Mouse (Mus musculus): ENCODE data around the gene Cxcr4.

- TF ChIP-seq CTCF (IDR thresholded peaks at IDR 0.05; ENCODE audit: borderline replicate concordance, extremely low read depth, insufficient read depth, insufficient read length): no peak
- no peak for TF ChIP-seq POLR2A (IDR thresholded peaks at IDR 0.05; ENCODE audit: borderline replicate concordance, extremely low read depth, insufficient read depth, insufficient read length, poor library complexity, severe bottlenecking)
Measured at GRCm38 (mm10) chr1:128585396-128586161, 6.5 kb downstream of the Cxcr4 start.
